Mouse (Mus musculus) cortical plate, adult 2 months (tissue): Measurements from ENCODE around the gene Ptprn2.

Experiments used
- CTCF ChIP-seq: fragments of 200-500 bp; IDR thresholded peaks from 2 replicates; pipeline ENCODE4 v1.5.1; 2011; ENCODE audit warnings: mild to moderate bottlenecking, control low read depth, low read length; ENCODE audit not compliant: insufficient read depth; ENCODE audit errors: extremely low read depth
- POLR2A ChIP-seq: fragments of 200-500 bp; IDR thresholded peaks from 2 replicates; pipeline ENCODE4 v1.6.1; 2011; ENCODE audit warnings: mild to moderate bottlenecking, low read length, control low read depth; ENCODE audit not compliant: insufficient read depth; ENCODE audit errors: extremely low read depth

DNA sequence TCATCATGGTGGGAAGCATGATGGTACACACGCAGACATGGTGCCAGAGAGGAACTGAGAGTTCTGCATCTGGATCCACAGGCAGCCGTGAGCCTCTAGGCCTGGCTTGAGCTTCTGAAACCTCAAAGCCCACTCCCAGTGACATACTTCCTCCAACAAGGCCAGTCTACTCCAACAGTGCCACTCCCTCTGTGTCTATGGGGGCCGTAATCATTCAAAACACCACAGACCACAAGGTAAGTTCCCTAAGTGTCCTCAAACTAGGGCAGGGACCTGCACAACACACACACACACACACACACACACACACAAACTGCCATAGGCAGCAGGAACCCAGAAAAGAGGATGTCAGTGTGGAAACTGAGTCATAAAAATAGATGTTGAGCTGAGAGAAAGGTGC, 813.6 kb downstream of the Ptprn2 start:
- TF ChIP-seq CTCF, result no peak
- no peak for TF ChIP-seq POLR2A
